Mouse (Mus musculus): Measurements from ENCODE around the gene Inpp4b. TPM values are rescaled to one million over a fixed set of nuclear protein-coding genes. Genes with fewer than 3 reads are reported as not detected.

Inpp4b gene
- total RNA-seq (2014; rRNA removed; ENCODE audit: low replicate concordance) = 13.3 and 60.9 TPM in 2 replicates
- 18.9 and 22.1 TPM in 2 replicates for polyA plus RNA-seq (2015; fragmentation: Nextera tagmentation; extraction: Ambion mirVana)

DNA sequence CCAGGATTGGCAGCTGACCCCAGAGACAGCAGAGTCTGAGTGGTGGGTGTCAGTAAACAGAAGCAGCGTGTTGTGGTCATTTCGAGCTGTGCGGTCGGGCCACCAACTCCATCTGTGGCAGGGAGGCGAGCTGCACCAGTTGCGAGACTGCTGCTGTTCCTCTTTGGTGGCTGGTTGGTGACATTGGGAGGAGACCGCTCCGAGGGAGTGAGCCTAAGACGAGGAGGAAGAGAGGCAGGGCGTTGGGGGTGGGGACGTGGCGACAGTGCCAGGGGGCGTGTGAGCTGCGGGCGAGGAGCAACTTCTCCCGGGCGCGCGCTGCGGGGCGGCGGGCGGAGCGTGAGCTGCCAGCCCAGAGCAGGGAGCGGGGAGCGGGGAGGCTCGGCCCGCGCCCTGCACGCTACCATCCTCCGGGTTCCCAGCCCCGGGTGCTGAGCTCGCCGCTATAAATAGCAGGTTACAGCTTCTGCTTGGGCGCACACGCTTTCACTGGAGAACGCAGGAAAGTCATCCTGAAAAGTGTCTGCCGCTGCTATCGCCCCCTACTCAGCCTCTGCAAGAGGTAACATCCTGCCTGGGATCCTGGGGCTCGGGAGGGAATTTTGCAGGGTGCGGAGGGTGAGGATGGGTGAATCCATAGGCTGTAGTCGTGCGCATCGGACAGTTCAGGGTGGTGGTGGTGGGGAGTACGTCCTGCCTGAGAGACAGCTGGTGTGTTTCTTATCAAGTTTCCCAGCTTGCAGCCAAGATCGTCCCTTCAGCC is at the start of gene Inpp4b:
Inpp4b (plus strand) TSS at position 321 of the 763 bp plus-strand sequence.
- under 1% methylated on average over 44 of the region's 46 CpGs for WGBS
- peak within 1 kb of the TSS; percentile 67 for H3K4me3 ChIP-seq (ENCODE audit: low read depth, low read length)
- no peaks in the 10 kb centered on the region for H3K36me3 ChIP-seq (replicated peaks; ENCODE audit: control insufficient read depth, insufficient read depth, low read length)
- H3K4me1 ChIP-seq (ENCODE audit: control insufficient read depth, insufficient read depth) = peaks cover 9% of the 10 kb centered on the region; the same call in 1 of the 2 replicates
- ATAC-seq (ENCODE audit: insufficient read depth, low read depth) = peak; percentile 82
- no peak within 1 kb of the TSS for H3K27ac ChIP-seq (ENCODE audit: low read depth)
- peak within 1 kb of the TSS; percentile 94 for H3K4me2 ChIP-seq (ENCODE audit: low read depth, low read length)
- H3K9ac ChIP-seq (replicated peaks; ENCODE audit: low read depth, low read length) = peak within 1 kb of the TSS; percentile 39
- H3K27me3 ChIP-seq (ENCODE audit: control insufficient read depth, insufficient read depth, low read length) = 0 out of 2 replicates have a peak, but pooled peaks cover 8% of the 10 kb centered on the region
- TF ChIP-seq CTCF (IDR thresholded peaks at IDR 0.05; ENCODE audit: low read depth) (no peak), EP300 (IDR thresholded peaks at IDR 0.05; ENCODE audit: low read depth) (no peak)
- DNase-seq (ENCODE audit: low spot score) = peak; percentile 46
- H3K9me3 ChIP-seq (replicated peaks; ENCODE audit: control insufficient read depth, low read length) = peaks cover 4% of the 10 kb centered on the region; the same call in 1 of the 2 replicates

DNA sequence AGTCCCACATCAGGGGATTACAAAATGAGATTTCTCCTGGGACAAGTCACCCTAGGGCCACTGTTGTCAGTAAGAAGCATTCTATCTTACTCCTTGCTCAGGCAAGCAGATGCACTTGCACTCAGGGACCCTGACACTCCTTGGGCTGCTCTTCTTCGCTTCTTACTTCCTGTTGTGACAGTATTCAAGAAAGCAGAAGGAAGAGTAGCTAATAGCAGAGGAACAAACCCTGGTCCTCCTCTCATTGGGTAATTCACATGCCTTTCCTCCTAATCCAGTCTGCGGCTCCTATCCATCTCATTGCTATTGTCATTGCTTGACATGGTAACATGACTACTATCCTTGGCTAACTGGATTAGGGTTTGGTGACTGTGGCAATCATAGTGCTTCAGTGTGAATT is 7.1 kb upstream of the Inpp4b start:
- no peak overlapping the region for H3K4me3 ChIP-seq (ENCODE audit: low read depth, low read length)
- TF ChIP-seq EP300 (IDR thresholded peaks at IDR 0.05; ENCODE audit: low read depth) = no peak
- no peak for TF ChIP-seq CTCF (IDR thresholded peaks at IDR 0.05; ENCODE audit: low read depth)
- ATAC-seq (ENCODE audit: insufficient read depth, low read depth) = no peak
- 63% methylated on average over 2 of the region's 2 CpGs for WGBS
- H3K36me3 ChIP-seq (replicated peaks; ENCODE audit: control insufficient read depth, insufficient read depth, low read length) = no peaks in the 10 kb centered on the region
- H3K4me2 ChIP-seq (ENCODE audit: low read depth, low read length) = no peak overlapping the region
- no peaks in the 10 kb centered on the region for H3K4me1 ChIP-seq (ENCODE audit: control insufficient read depth, insufficient read depth)
- H3K27me3 ChIP-seq (ENCODE audit: control insufficient read depth, insufficient read depth, low read length) = no peaks in the 10 kb centered on the region
- H3K9me3 ChIP-seq (replicated peaks; ENCODE audit: control insufficient read depth, low read length) = peaks cover 4% of the 10 kb centered on the region; the same call in 1 of the 2 replicates
- H3K27ac ChIP-seq (ENCODE audit: low read depth) = no peak overlapping the region
- no peak overlapping the region for H3K9ac ChIP-seq (replicated peaks; ENCODE audit: low read depth, low read length)
- no peak for DNase-seq (ENCODE audit: low spot score)

DNA sequence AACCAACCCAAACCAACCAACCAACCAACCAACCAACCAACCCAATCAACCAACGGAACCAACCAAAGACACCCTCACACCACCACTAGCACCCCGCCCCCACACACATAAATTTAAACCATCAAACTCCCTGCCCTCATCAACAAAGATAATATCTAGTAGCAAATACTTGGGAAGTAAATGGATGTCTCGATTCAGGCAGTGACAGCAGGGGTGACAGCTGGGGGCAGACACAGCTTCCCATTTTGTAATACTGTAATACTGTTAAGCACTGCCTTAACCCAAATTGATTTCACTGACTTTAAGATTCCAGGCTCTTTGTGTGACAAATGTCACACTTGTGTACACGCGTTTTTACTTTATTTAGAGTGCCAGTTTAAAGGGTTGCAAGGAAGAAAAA is 1.2 kb upstream of the Inpp4b start:
- H3K4me3 ChIP-seq (ENCODE audit: low read depth, low read length) = peak overlapping the region; percentile 67; the same call in 1 of the 2 replicates
- H3K9ac ChIP-seq (replicated peaks; ENCODE audit: low read depth, low read length) = no peak overlapping the region
- ATAC-seq (ENCODE audit: insufficient read depth, low read depth) = no peak
- no peaks in the 10 kb centered on the region for H3K36me3 ChIP-seq (replicated peaks; ENCODE audit: control insufficient read depth, insufficient read depth, low read length)
- H3K27me3 ChIP-seq (ENCODE audit: control insufficient read depth, insufficient read depth, low read length) = 0 out of 2 replicates have a peak, but pooled peaks cover 8% of the 10 kb centered on the region
- DNase-seq (ENCODE audit: low spot score) = no peak
- H3K9me3 ChIP-seq (replicated peaks; ENCODE audit: control insufficient read depth, low read length) = peaks cover 4% of the 10 kb centered on the region; the same call in 1 of the 2 replicates
- peak overlapping the region; percentile 94; the same call in 1 of the 2 replicates for H3K4me2 ChIP-seq (ENCODE audit: low read depth, low read length)
- no peak overlapping the region for H3K27ac ChIP-seq (ENCODE audit: low read depth)
- 45% methylated on average over 5 of the region's 5 CpGs for WGBS
- TF ChIP-seq EP300 (IDR thresholded peaks at IDR 0.05; ENCODE audit: low read depth) = no peak
- no peak for TF ChIP-seq CTCF (IDR thresholded peaks at IDR 0.05; ENCODE audit: low read depth)
- peaks cover 9% of the 10 kb centered on the region; the same call in 1 of the 2 replicates for H3K4me1 ChIP-seq (ENCODE audit: control insufficient read depth, insufficient read depth)

DNA sequence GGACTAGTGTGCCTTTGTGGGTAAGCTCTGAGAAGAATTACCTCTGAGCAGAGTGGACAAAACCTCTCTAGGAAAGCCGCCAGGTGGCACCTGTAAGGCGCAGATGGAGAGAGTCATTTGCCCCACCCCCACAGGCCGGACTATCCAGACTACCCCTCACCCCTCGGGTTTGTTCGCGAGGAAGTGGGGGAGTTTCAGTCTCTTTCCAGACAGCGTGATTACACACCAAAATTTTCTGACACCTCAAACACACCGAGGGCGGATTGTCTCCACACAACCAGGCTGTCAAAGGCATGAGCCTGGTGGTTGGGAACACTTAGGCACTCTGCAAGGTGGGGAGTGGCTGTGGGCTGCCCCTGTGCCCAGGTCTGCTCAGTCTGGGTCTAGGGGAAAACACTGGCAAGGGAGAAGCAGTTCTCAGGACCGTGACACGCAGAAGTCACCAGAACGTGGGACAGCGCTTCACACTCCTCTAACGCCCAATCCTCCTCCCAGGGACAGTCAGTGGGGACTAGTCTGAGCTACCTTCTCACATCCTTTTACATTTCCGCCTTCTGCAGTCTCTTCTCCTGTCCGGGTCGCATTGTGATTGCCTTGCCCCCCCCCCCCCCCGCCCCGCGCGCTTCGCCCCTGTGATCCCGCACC is 643 bp upstream of the Inpp4b start:
- peak overlapping the region; percentile 39; the same call in 1 of the 2 replicates for H3K9ac ChIP-seq (replicated peaks; ENCODE audit: low read depth, low read length)
- no peak overlapping the region for H3K27ac ChIP-seq (ENCODE audit: low read depth)
- peaks cover 4% of the 10 kb centered on the region; the same call in 1 of the 2 replicates for H3K9me3 ChIP-seq (replicated peaks; ENCODE audit: control insufficient read depth, low read length)
- DNase-seq (ENCODE audit: low spot score) = peak; percentile 20
- ATAC-seq (ENCODE audit: insufficient read depth, low read depth) = peak; percentile 53
- H3K4me1 ChIP-seq (ENCODE audit: control insufficient read depth, insufficient read depth) = peaks cover 9% of the 10 kb centered on the region; the same call in 1 of the 2 replicates
- no peaks in the 10 kb centered on the region for H3K36me3 ChIP-seq (replicated peaks; ENCODE audit: control insufficient read depth, insufficient read depth, low read length)
- 0 out of 2 replicates have a peak, but pooled peaks cover 8% of the 10 kb centered on the region for H3K27me3 ChIP-seq (ENCODE audit: control insufficient read depth, insufficient read depth, low read length)
- 1% methylated on average over 20 of the region's 23 CpGs for WGBS
- H3K4me2 ChIP-seq (ENCODE audit: low read depth, low read length) = peak overlapping the region; percentile 94
- TF ChIP-seq EP300 (IDR thresholded peaks at IDR 0.05; ENCODE audit: low read depth) = no peak
- TF ChIP-seq CTCF (IDR thresholded peaks at IDR 0.05; ENCODE audit: low read depth) = peak; percentile 37
- peak overlapping the region; percentile 67 for H3K4me3 ChIP-seq (ENCODE audit: low read depth, low read length)

DNA sequence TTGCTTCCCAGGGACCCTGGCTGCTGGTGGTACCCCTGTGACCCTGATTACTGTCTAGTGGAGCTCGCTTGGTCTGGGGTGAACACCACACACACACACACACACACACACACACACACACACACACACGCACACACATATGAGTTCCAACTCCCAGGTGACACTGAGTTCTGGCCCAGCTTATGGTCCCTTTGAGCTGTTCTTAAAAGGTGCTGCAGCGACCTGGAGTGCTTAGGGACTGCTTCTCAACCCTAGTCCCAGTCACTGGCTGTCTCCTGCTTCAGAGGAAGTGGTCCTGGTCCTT is 595 bp downstream of the Inpp4b start:
- Histone ChIP-seq H3K27ac (ENCODE audit: low read depth) (no peak overlapping the region), H3K9ac (replicated peaks; ENCODE audit: low read depth, low read length) (peak overlapping the region; percentile 39; the same call in 1 of the 2 replicates), H3K27me3 (ENCODE audit: control insufficient read depth, insufficient read depth, low read length) (0 out of 2 replicates have a peak, but pooled peaks cover 8% of the 10 kb centered on the region), H3K4me2 (ENCODE audit: low read depth, low read length) (peak overlapping the region; percentile 94), H3K4me1 (ENCODE audit: control insufficient read depth, insufficient read depth) (peaks cover 9% of the 10 kb centered on the region; the same call in 1 of the 2 replicates), H3K36me3 (replicated peaks; ENCODE audit: control insufficient read depth, insufficient read depth, low read length) (no peaks in the 10 kb centered on the region), H3K4me3 (ENCODE audit: low read depth, low read length) (peak overlapping the region; percentile 67), H3K9me3 (replicated peaks; ENCODE audit: control insufficient read depth, low read length) (peaks cover 4% of the 10 kb centered on the region; the same call in 1 of the 2 replicates)
- DNase-seq (ENCODE audit: low spot score) (no peak), ATAC-seq (ENCODE audit: insufficient read depth, low read depth) (no peak; the same call in 1 of the 2 replicates)
- 19% methylated on average over 3 of the region's 3 CpGs for WGBS
- no peak for TF ChIP-seq EP300 (IDR thresholded peaks at IDR 0.05; ENCODE audit: low read depth)
- no peak for TF ChIP-seq CTCF (IDR thresholded peaks at IDR 0.05; ENCODE audit: low read depth)
